Comparison of ENCODE assay signal across 9 mouse cellular contexts in genomic region chr8:48221304-48221703, GRCm38 (mm10).
DNase-seq lines count a peak whose midpoint lies in the region; ATAC-seq lines count a peak whose summit lies in the region.
"Had no signal": no experiment of that assay in that cellular context is flagged by ENCODE, and none has a peak within 500 bp of the region (broad histone marks: within the 10 kb centered on the region; RNA-seq: fewer than 3 reads in every experiment).

No protein-coding gene starts in this region.

- no peaks in the 10 kb centered on the region for H3K36me3 ChIP-seq in hindbrain, embryonic 16.5 days (ENCODE audit: control insufficient read depth, insufficient read depth, low read length)
- H3K36me3 ChIP-seq in hindbrain, embryonic 11.5 days (ENCODE audit: control insufficient read depth, insufficient read depth, low read length), result no peaks in the 10 kb centered on the region
- H3K36me3 ChIP-seq in midbrain, embryonic 13.5 days, result no peaks in the 10 kb centered on the region
- H3K36me3 ChIP-seq in midbrain, embryonic 15.5 days (replicated peaks), result no peaks in the 10 kb centered on the region

- H3K9ac ChIP-seq in hindbrain, embryonic 16.5 days (ENCODE audit: low read depth, low read length), result peak overlapping the region; percentile 13; the same call in 1 of the 2 replicates
- H3K9ac ChIP-seq in hindbrain, embryonic 11.5 days (ENCODE audit: low read depth, low read length), result no peak overlapping the region
- H3K9ac ChIP-seq in midbrain, embryonic 13.5 days (replicated peaks), result no peak overlapping the region
- H3K9ac ChIP-seq in midbrain, embryonic 15.5 days, result no peak overlapping the region
- H3K9ac ChIP-seq: liver, embryonic 14.5 days had no signal

- DNase-seq in hindbrain, embryonic 11.5 days (ENCODE audit: low spot score), result no peak
- DNase-seq in heart, postnatal 4 days, result peak; percentile 13
- DNase-seq in testis, postnatal 10 days (ENCODE audit: low spot score), result peak; percentile 56
- DNase-seq in cerebellum, adult 9-10 months, result no peak
- no peak for DNase-seq in right cerebral cortex, postnatal 10 days (ENCODE audit: low spot score in 2 of 2)

- H3K4me2 ChIP-seq in hindbrain, embryonic 16.5 days (ENCODE audit: low read length), result no peak overlapping the region
- H3K4me2 ChIP-seq in hindbrain, embryonic 11.5 days (replicated peaks; ENCODE audit: low read depth, low read length), result no peak overlapping the region
- H3K4me2 ChIP-seq in midbrain, embryonic 13.5 days (replicated peaks), result no peak overlapping the region
- H3K4me2 ChIP-seq in midbrain, embryonic 15.5 days, result no peak overlapping the region

- ATAC-seq in hindbrain, embryonic 16.5 days, result no peak
- no peak for ATAC-seq in hindbrain, embryonic 11.5 days (ENCODE audit: low FRiP score)
- ATAC-seq in midbrain, embryonic 13.5 days, result no peak
- no peak for ATAC-seq in midbrain, embryonic 15.5 days (replicated peaks)

- H3K27me3 ChIP-seq in hindbrain, embryonic 16.5 days (replicated peaks; ENCODE audit: control insufficient read depth, insufficient read depth, low read length), result no peaks in the 10 kb centered on the region; the same call in none of the 2 replicates
- H3K27me3 ChIP-seq in hindbrain, embryonic 11.5 days (ENCODE audit: control insufficient read depth, insufficient read depth, low read length), result no peaks in the 10 kb centered on the region; the same call in 1 of the 2 replicates
- peaks cover 38% of the 10 kb centered on the region for H3K27me3 ChIP-seq in midbrain, embryonic 13.5 days
- H3K27me3 ChIP-seq in midbrain, embryonic 15.5 days (replicated peaks), result peaks cover 1% of the 10 kb centered on the region; the same call in 1 of the 2 replicates

- 72% methylated on average over 11 of the region's 11 CpGs for WGBS in hindbrain, embryonic 16.5 days
- WGBS in hindbrain, embryonic 11.5 days, result 74% methylated on average over 11 of the region's 11 CpGs
- WGBS in midbrain, embryonic 13.5 days, result 79% methylated on average over 11 of the region's 11 CpGs
- 82% methylated on average over 11 of the region's 11 CpGs for WGBS in midbrain, embryonic 15.5 days

- no peak overlapping the region for H3K27ac ChIP-seq in hindbrain, embryonic 16.5 days (ENCODE audit: low read depth, low read length)
- no peak overlapping the region for H3K27ac ChIP-seq in hindbrain, embryonic 11.5 days (ENCODE audit: low read depth, low read length)
- 0 out of 2 replicates have a peak overlapping the region, but pooled peaks have one; percentile 16 for H3K27ac ChIP-seq in midbrain, embryonic 13.5 days
- no peak overlapping the region for H3K27ac ChIP-seq in midbrain, embryonic 15.5 days
- H3K27ac ChIP-seq: liver, embryonic 14.5 days had no signal

- no peak overlapping the region for H3K4me3 ChIP-seq in hindbrain, embryonic 16.5 days (ENCODE audit: low read length)
- H3K4me3 ChIP-seq in hindbrain, embryonic 11.5 days (ENCODE audit: low read depth, low read length), result no peak overlapping the region
- no peak overlapping the region for H3K4me3 ChIP-seq in midbrain, embryonic 13.5 days (replicated peaks)
- H3K4me3 ChIP-seq in midbrain, embryonic 15.5 days, result no peak overlapping the region

- H3K4me1 ChIP-seq in hindbrain, embryonic 16.5 days (ENCODE audit: control insufficient read depth, insufficient read depth, low read depth, low read length), result peaks cover 15% of the 10 kb centered on the region
- 0 out of 2 replicates have a peak, but pooled peaks cover 2% of the 10 kb centered on the region for H3K4me1 ChIP-seq in hindbrain, embryonic 11.5 days (replicated peaks; ENCODE audit: control insufficient read depth, insufficient read depth, low read length)
- H3K4me1 ChIP-seq in midbrain, embryonic 13.5 days (replicated peaks), result peaks cover 33% of the 10 kb centered on the region
- peaks cover 35% of the 10 kb centered on the region for H3K4me1 ChIP-seq in midbrain, embryonic 15.5 days

- no peaks in the 10 kb centered on the region for H3K9me3 ChIP-seq in hindbrain, embryonic 16.5 days (ENCODE audit: control insufficient read depth, low read length)
- no peaks in the 10 kb centered on the region for H3K9me3 ChIP-seq in hindbrain, embryonic 11.5 days (ENCODE audit: control insufficient read depth, low read length)
- H3K9me3 ChIP-seq in midbrain, embryonic 13.5 days, result no peaks in the 10 kb centered on the region
- no peaks in the 10 kb centered on the region for H3K9me3 ChIP-seq in midbrain, embryonic 15.5 days

Comparison
In these comparisons a context has a peak if more than half of its experiments do, and no peak if none do; other contexts are left out.
1. DNase-seq: peak in heart, postnatal 4 days (single experiment) and testis, postnatal 10 days (single experiment); none in hindbrain, embryonic 11.5 days (single experiment), cerebellum, adult 9-10 months (single experiment) and right cerebral cortex, postnatal 10 days (0 of 2).